Mouse (Mus musculus): ENCODE data around the gene Ankmy1. TPM values are rescaled to one million over a fixed set of nuclear protein-coding genes. Genes with fewer than 3 reads are reported as not detected.

The Ankmy1 gene
- polyA plus RNA-seq, 1 experiment from 2014 or later = 1.6 TPM

DNA sequence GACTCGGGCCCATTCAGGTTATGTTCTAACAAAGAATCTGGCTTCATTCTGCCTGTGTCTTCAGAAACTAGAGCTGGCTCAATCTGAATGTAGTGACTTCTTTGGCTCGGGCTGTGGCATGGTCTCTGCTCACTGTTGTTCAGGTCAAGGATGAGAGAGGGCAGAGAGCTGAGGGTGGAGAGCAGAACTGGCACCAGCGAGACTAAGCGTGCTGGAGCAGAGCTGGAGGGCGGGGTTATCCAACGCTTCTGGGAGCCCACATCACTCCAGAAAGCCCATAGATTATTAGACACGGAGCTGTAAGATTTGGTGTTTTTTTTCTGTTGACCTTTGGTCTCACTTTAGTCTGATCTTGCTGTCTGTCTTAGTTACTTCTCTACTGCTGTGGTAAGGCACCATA, 30.0 kb downstream of the Ankmy1 start:
- H3K9me3 ChIP-seq (ENCODE audit: control insufficient read depth, low read length) = no peaks in the 10 kb centered on the region
- H3K36me3 ChIP-seq (ENCODE audit: control insufficient read depth, insufficient read depth, low read length) = no peaks in the 10 kb centered on the region
- H3K4me2 ChIP-seq (ENCODE audit: low read length) = no peak overlapping the region
- no peak overlapping the region for H3K27ac ChIP-seq (replicated peaks; ENCODE audit: low read depth, low read length)
- H3K4me1 ChIP-seq (ENCODE audit: control insufficient read depth, insufficient read depth, low read length) = no peaks in the 10 kb centered on the region
- H3K4me3 ChIP-seq (replicated peaks; ENCODE audit: low read depth, low read length) = no peak overlapping the region
- 89% methylated on average over 7 of the region's 7 CpGs for WGBS
- H3K27me3 ChIP-seq (ENCODE audit: control insufficient read depth, insufficient read depth, low read length) = no peaks in the 10 kb centered on the region
- DNase-seq = no peak
- H3K9ac ChIP-seq (replicated peaks; ENCODE audit: low read length) = no peak overlapping the region
- no peak for ATAC-seq (ENCODE audit: low FRiP score, low TSS enrichment)

- no peak overlapping the region for H3K4me3 ChIP-seq (replicated peaks; ENCODE audit: low read depth, low read length)
- H3K4me1 ChIP-seq (ENCODE audit: control insufficient read depth, insufficient read depth, low read length) = 0 out of 2 replicates have a peak, but pooled peaks cover 4% of the 10 kb centered on the region
- 82% methylated on average over 2 of the region's 2 CpGs for WGBS
- H3K27ac ChIP-seq (replicated peaks; ENCODE audit: low read depth, low read length) = no peak overlapping the region
- H3K9me3 ChIP-seq (ENCODE audit: control insufficient read depth, low read length) = no peaks in the 10 kb centered on the region
- H3K36me3 ChIP-seq (ENCODE audit: control insufficient read depth, insufficient read depth, low read length) = no peaks in the 10 kb centered on the region
- H3K4me2 ChIP-seq (ENCODE audit: low read length) = no peak overlapping the region
- no peak overlapping the region for H3K9ac ChIP-seq (replicated peaks; ENCODE audit: low read length)
- no peak for ATAC-seq (ENCODE audit: low FRiP score, low TSS enrichment)
- no peak for DNase-seq
- H3K27me3 ChIP-seq (ENCODE audit: control insufficient read depth, insufficient read depth, low read length) = no peaks in the 10 kb centered on the region
These were observed 32.7 kb downstream of the Ankmy1 start for GRCm38 (mm10) chr1:92869985-92870384.

- H3K4me2 ChIP-seq (ENCODE audit: low read length) = no peak overlapping the region
- no peak overlapping the region for H3K4me3 ChIP-seq (replicated peaks; ENCODE audit: low read depth, low read length)
- no peaks in the 10 kb centered on the region for H3K36me3 ChIP-seq (ENCODE audit: control insufficient read depth, insufficient read depth, low read length)
- no peaks in the 10 kb centered on the region for H3K27me3 ChIP-seq (ENCODE audit: control insufficient read depth, insufficient read depth, low read length)
- no peaks in the 10 kb centered on the region for H3K9me3 ChIP-seq (ENCODE audit: control insufficient read depth, low read length)
- H3K9ac ChIP-seq (replicated peaks; ENCODE audit: low read length) = no peak overlapping the region
- DNase-seq (no peak), ATAC-seq (ENCODE audit: low FRiP score, low TSS enrichment) (no peak)
- 62% methylated on average over 2 of the region's 2 CpGs for WGBS
- H3K27ac ChIP-seq (replicated peaks; ENCODE audit: low read depth, low read length) = no peak overlapping the region
- H3K4me1 ChIP-seq (ENCODE audit: control insufficient read depth, insufficient read depth, low read length) = 0 out of 2 replicates have a peak, but pooled peaks cover 4% of the 10 kb centered on the region
These were observed 36.5 kb downstream of the Ankmy1 start for GRCm38 (mm10) chr1:92866170-92866569.

DNA sequence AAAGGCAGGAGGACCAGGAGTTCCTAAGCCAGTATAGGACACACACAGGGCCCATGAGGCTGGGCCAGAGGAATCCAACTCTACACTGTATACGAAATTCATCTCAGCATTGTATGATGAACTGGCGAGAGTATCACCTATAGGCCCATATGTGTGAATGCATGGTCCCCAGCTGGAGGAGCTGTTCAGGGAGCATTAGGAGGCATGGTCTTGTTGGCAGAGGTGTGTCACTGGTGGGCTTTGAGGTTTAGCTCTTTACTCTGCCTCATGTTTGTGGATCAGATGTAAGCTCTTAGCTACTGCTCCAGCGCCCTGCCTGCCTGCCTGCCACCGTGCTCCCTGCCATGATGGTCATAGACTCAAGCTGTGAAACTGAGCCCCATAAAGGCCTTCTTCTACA, 39.4 kb downstream of the Ankmy1 start:
- no peak overlapping the region for H3K4me3 ChIP-seq (replicated peaks; ENCODE audit: low read depth, low read length)
- DNase-seq = no peak
- WGBS = 90% methylated on average over 4 of the region's 4 CpGs

GRCm38 (mm10) chr1:92861503-92861902, 41.2 kb downstream of the Ankmy1 start:
- Histone ChIP-seq H3K9me3 (ENCODE audit: control insufficient read depth, low read length) (no peaks in the 10 kb centered on the region), H3K4me2 (ENCODE audit: low read length) (no peak overlapping the region), H3K9ac (replicated peaks; ENCODE audit: low read length) (no peak overlapping the region), H3K4me1 (ENCODE audit: control insufficient read depth, insufficient read depth, low read length) (0 out of 2 replicates have a peak, but pooled peaks cover 4% of the 10 kb centered on the region), H3K4me3 (replicated peaks; ENCODE audit: low read depth, low read length) (no peak overlapping the region), H3K27ac (replicated peaks; ENCODE audit: low read depth, low read length) (peak overlapping the region; percentile 49; the same call in 1 of the 2 replicates), H3K27me3 (ENCODE audit: control insufficient read depth, insufficient read depth, low read length) (no peaks in the 10 kb centered on the region), H3K36me3 (ENCODE audit: control insufficient read depth, insufficient read depth, low read length) (peaks cover 35% of the 10 kb centered on the region)
- ATAC-seq (ENCODE audit: low FRiP score, low TSS enrichment) = no peak
- peak; percentile 21 for DNase-seq
- 78% methylated on average over 6 of the region's 6 CpGs for WGBS

More for the DNA sequence above, 39.4 kb downstream of the Ankmy1 start:
- Histone ChIP-seq H3K27ac (replicated peaks; ENCODE audit: low read depth, low read length) (no peak overlapping the region), H3K4me2 (ENCODE audit: low read length) (no peak overlapping the region), H3K27me3 (ENCODE audit: control insufficient read depth, insufficient read depth, low read length) (no peaks in the 10 kb centered on the region), H3K4me1 (ENCODE audit: control insufficient read depth, insufficient read depth, low read length) (0 out of 2 replicates have a peak, but pooled peaks cover 4% of the 10 kb centered on the region), H3K36me3 (ENCODE audit: control insufficient read depth, insufficient read depth, low read length) (peaks cover 18% of the 10 kb centered on the region), H3K9me3 (ENCODE audit: control insufficient read depth, low read length) (no peaks in the 10 kb centered on the region), H3K9ac (replicated peaks; ENCODE audit: low read length) (no peak overlapping the region)
- no peak for ATAC-seq (ENCODE audit: low FRiP score, low TSS enrichment)

DNA sequence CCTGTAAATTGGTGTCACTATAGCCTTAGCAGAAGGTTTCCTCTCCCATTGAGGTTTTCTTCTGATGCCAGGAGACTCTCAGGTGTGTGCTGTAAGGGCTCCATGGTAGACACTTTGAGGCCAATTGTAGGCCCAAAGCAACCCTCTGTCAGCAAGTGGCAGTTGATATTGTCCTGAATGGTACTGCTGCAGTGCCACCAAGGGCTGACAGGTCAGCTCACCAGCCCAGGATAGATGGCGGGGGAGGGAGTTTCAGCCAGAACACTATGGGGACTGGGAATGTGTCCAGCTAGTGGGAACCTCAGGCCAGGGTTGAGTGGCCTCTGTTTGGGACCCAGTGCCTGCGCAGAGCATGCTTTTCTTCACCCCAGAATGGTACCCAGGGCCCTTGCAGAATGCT, 50.3 kb downstream of the Ankmy1 start:
- DNase-seq (no peak), ATAC-seq (ENCODE audit: low FRiP score, low TSS enrichment) (no peak)
- no peak overlapping the region for H3K27ac ChIP-seq (replicated peaks; ENCODE audit: low read depth, low read length)
- no peak overlapping the region for H3K4me2 ChIP-seq (ENCODE audit: low read length)
- peaks cover 55% of the 10 kb centered on the region for H3K36me3 ChIP-seq (ENCODE audit: control insufficient read depth, insufficient read depth, low read length)
- no peaks in the 10 kb centered on the region for H3K27me3 ChIP-seq (ENCODE audit: control insufficient read depth, insufficient read depth, low read length)
- peaks cover 21% of the 10 kb centered on the region for H3K4me1 ChIP-seq (ENCODE audit: control insufficient read depth, insufficient read depth, low read length)
- no peak overlapping the region for H3K4me3 ChIP-seq (replicated peaks; ENCODE audit: low read depth, low read length)
- H3K9ac ChIP-seq (replicated peaks; ENCODE audit: low read length) = no peak overlapping the region
- no peaks in the 10 kb centered on the region for H3K9me3 ChIP-seq (ENCODE audit: control insufficient read depth, low read length)
- 92% methylated on average over 2 of the region's 2 CpGs for WGBS

DNA sequence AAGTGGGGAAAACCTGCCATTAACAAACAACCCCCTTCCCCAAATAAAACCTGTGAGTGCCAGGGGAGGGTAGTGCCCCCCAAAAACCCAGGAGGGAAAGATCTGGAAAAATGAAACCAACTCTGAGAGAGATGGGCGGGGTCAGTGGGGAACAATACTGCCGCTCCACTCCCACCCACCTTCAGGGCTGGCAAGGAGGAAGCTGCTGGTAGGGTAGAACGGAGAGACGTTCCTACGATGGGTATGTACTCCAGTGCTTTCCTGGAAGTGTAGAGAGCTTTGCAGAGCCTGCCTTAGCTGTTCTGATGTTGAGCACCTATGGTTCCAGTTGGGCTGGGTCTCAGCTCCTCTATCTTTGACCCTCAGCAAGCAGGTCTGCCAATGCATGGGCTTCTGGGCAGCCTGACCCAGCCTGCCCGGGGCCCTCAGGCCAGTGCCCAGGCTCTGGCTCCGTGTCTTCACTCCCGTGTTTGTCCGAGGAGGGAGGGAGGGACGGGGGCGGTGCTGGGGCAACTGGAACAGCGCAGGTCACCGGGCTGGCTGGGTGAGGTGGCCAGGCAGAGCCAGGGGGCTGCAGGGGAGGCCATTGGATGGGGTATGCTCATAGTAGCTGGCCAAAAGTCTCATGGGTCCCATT, 52.6 kb downstream of the Ankmy1 start:
- H3K27me3 ChIP-seq (ENCODE audit: control insufficient read depth, insufficient read depth, low read length) = no peaks in the 10 kb centered on the region
- H3K27ac ChIP-seq (replicated peaks; ENCODE audit: low read depth, low read length) = peak overlapping the region; percentile 94
- H3K4me2 ChIP-seq (ENCODE audit: low read length) = peak overlapping the region; percentile 81
- peak overlapping the region; percentile 57 for H3K4me3 ChIP-seq (replicated peaks; ENCODE audit: low read depth, low read length)
- peak overlapping the region; percentile 84 for H3K9ac ChIP-seq (replicated peaks; ENCODE audit: low read length)
- H3K36me3 ChIP-seq (ENCODE audit: control insufficient read depth, insufficient read depth, low read length) = peaks cover 31% of the 10 kb centered on the region
- WGBS = 52% methylated on average over 13 of the region's 13 CpGs
- H3K9me3 ChIP-seq (ENCODE audit: control insufficient read depth, low read length) = no peaks in the 10 kb centered on the region
- peaks cover 28% of the 10 kb centered on the region for H3K4me1 ChIP-seq (ENCODE audit: control insufficient read depth, insufficient read depth, low read length)
- ATAC-seq (ENCODE audit: low FRiP score, low TSS enrichment) = no peak
- peak; percentile 22 for DNase-seq

DNA sequence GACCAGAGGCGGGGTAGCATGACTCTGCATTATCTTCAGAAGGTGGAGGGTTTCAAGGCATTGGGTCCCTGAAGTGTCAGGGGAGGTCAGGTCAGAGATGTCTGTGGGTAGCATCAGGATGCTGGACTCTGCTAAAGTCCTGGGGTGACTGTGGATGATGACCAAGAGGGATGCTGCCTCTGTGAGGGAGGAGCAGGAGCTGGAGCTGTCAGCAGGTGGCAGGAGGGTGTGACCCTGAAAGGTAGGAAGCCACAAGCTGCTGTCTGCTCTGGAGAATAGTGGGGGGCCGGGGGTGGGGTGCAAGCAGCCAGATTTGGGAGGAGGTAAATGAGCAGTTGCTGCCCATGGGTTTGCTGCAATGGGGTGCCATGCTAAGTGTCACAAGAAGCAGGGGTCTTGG, 53.2 kb downstream of the Ankmy1 start:
- Histone ChIP-seq H3K9ac (replicated peaks; ENCODE audit: low read length) (peak overlapping the region; percentile 84), H3K4me3 (replicated peaks; ENCODE audit: low read depth, low read length) (peak overlapping the region; percentile 57), H3K36me3 (ENCODE audit: control insufficient read depth, insufficient read depth, low read length) (peaks cover 26% of the 10 kb centered on the region), H3K27ac (replicated peaks; ENCODE audit: low read depth, low read length) (peak overlapping the region; percentile 94), H3K4me1 (ENCODE audit: control insufficient read depth, insufficient read depth, low read length) (peaks cover 28% of the 10 kb centered on the region), H3K4me2 (ENCODE audit: low read length) (peak overlapping the region; percentile 81), H3K27me3 (ENCODE audit: control insufficient read depth, insufficient read depth, low read length) (no peaks in the 10 kb centered on the region), H3K9me3 (ENCODE audit: control insufficient read depth, low read length) (no peaks in the 10 kb centered on the region)
- WGBS = 67% methylated on average over 2 of the region's 2 CpGs
- ATAC-seq (ENCODE audit: low FRiP score, low TSS enrichment) (no peak), DNase-seq (peak; percentile 76)
